Mouse (Mus musculus) urinary bladder, postnatal 36 days (tissue): Measurements from ENCODE around the gene Bin2.
"Not testable (repeated sequence)": the region's sequence is repeated elsewhere in the genome, so short reads cannot be mapped to it uniquely, and the experiment has no call there.

Experiments
- DNase-seq, 2 experiments: peaks; one replicate each; pipeline ENCODE4 v3.0.0; 2022; ENCODE audit warnings: low spot score in 2 of 2, mixed read lengths in 1 of 2

Gene Bin2

DNA sequence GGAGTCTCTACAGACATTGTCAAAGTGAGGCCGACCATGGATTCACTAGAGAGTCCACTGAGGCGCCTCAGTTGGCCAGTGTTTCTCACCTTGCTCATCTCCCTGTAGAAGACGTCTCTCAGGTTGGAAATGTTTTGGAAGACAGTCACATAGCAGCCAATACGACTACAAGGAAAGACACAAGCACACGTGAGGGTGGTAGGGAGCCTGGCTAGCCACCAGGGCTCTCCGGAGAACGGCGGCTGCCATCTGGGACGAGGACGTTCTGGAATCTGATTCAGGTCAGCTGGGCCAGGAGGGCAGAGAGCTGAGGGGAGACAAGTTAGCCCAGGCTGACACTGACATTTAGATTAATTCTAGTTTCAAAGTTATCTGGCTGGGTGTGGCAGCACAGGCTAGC is 19.2 kb downstream of the Bin2 start:
- DNase-seq = no peak

- DNase-seq = no peak
Measured at GRCm38 (mm10) chr15:100646161-100646560, 23.2 kb downstream of the Bin2 start.

DNA sequence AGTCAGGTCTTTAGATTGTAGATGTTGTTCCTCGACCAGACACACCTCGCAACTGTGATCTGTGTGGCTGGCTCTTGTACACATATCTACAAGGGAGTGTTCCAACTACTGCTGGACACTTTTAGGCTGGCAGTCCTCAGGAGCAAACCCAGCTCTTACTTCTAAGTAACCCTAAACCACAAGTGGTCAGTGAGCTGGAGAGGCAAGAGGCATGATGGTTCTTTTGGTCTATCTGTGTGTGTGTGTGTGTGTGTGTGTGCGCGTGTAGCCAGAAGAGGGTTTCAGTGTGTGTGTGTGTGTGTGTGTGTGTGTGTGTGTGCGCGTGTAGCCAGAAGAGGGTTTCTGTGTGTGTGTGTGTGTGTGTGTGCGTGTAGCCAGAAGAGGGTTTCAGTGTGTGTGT is 26.9 kb downstream of the Bin2 start:
- DNase-seq = no peak

- DNase-seq = no peak
Measured at GRCm38 (mm10) chr15:100641226-100641810, 28.0 kb downstream of the Bin2 start.

GRCm38 (mm10) chr15:100639972-100640750 is 29.2 kb downstream of the Bin2 start:
- DNase-seq = peak in 1 of 2 experiments; percentile 32

DNA sequence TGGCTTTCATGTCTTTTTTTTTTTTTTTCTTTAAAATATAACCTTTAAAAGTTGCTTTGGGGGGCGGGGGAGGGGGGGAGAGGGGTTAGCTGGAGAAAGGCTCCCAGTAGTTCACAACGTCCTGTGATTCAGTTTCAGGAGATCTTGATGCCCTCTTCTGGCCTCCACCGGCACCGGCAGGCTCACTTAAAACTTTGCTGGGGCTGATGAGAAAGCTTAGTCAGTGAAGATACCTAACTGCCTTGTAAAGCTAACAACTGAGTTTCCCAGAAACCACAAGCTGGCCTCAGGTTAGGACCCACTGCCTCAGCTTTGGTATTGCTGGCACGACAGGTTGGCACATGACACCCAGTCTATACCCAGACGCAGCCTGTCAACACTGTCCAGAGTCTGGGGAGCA is 31.7 kb downstream of the Bin2 start:
- DNase-seq = peak in 1 of 2 experiments; percentile 53

- DNase-seq = peak; percentile 46 to 60
Measured at GRCm38 (mm10) chr15:100636700-100637501, 32.5 kb downstream of the Bin2 start, which contains the start of gene Smagp. Gene Smagp, minus strand, starts transcription at chr15:100636940.

- no peak for DNase-seq
Measured at GRCm38 (mm10) chr15:100635851-100636645, 33.3 kb downstream of the Bin2 start.

DNA sequence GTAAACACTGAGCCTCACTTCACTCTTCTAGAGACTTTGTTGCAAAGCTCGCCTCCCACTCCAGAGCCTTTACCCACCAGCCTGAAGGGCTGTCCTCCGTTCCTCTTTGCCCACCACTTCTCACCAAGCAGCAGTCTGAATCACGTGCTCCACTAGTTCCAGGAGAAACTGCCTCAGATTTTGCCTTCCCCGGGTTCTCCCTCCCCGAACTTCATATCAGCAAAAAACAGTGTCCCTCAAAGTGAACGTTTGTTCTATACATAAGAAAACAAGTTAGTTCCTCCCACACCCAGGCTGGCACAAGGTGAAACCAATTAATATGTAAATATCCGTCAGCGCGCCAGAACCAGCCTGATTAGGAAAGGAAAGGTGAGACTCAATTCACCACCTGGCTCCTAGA is 34.1 kb downstream of the Bin2 start:
- DNase-seq = no peak

DNA sequence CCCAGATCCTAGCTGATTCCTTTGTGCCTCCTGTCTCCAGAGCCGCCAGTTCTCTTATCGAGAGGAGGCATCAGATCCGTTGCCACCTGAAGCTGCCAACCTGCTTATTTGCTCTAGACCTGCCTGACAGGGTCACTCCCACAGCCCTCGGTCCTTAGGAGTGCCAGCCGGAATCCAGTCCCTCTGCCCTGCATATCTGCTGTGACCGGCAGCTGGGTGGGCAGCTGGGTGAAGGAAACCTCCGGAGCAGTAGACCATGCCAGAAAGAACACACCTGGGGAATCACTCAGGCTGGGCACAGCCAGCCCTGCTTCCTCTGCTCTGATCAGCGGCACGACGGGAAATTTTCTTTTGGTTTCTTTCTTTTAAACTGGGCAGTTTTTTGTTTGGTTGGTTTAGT is 36.0 kb downstream of the Bin2 start:
- DNase-seq = no peak

DNA sequence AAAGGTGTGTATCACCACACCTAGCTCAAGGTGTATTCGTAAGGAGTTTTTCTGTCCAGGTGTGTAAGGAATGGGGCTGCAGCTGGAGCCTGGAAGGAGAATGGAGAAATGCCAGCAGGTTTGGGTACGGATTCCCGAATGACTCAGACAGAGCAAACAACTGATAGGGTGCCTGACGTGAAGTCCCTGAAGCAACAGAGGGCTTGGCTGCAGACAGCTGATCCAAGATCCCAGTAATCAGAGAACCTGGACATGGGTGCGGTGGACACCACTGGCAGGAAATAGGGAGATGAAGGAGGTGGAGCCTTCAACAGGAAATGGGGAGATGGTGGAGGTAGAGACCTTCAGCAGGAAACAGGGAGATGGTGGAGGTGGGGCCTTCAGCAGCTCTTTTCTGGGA is 37.0 kb downstream of the Bin2 start:
- DNase-seq = no peak

DNA sequence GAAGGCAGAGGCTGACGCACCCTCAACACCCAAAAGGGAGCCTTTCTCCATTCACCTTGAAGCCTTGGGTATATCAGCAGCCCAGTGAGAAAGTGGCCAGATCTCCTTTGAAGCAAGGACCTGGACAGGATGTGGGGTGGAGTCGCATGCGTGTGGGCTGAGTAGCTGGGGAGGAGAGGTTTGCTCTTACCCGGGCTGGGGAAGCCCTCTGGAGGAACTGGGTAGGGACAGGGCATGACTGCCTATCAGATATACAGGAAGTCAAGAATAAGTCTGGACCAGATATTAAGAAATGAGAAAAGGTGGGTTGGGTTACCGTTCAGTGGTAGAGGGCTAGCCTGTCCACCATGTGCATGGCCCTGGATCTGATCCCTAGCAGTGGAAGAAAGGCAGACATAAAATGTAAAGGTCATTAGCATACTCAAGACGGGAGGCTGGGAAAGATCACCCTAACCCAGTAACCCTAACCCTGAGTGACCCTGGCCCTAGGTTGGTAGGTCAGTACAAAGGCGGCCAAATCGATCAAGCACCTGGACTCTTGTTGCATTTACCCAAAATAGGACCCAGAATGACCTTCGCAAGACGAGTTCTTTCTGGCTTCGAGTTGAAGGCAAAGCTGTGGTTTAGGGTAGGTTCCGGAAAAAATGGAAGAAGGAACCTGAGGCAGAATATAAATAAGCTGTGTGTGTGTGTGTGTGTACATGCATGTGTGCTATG is 37.7 kb downstream of the Bin2 start:
- no peak for DNase-seq

- no peak for DNase-seq
Measured at GRCm38 (mm10) chr15:100630126-100630525, 39.2 kb downstream of the Bin2 start.

DNA sequence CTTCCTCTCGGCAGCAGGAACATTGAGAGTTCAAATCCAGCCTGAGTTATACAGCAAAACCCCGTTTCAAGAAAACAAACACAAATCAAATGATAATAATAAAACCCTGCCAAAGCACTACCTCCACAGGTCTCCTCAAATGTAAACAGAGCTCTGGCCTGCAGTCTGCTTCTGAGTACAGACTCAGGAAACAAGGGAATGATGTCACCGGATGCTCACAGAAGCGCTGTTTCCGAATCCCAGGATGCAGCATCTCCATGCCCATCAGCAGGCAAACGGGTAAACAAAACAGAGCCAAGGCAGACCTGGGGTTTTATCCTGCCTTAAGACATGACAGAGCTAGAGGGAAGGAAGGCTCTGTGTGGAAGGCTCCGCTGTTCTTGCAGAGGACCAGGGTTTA is 40.6 kb downstream of the Bin2 start:
- no peak for DNase-seq

GRCm38 (mm10) chr15:100627774-100628370 is 41.5 kb downstream of the Bin2 start:
- no peak for DNase-seq

- no peak for DNase-seq
Measured at GRCm38 (mm10) chr15:100627287-100627686, 42.1 kb downstream of the Bin2 start.

DNA sequence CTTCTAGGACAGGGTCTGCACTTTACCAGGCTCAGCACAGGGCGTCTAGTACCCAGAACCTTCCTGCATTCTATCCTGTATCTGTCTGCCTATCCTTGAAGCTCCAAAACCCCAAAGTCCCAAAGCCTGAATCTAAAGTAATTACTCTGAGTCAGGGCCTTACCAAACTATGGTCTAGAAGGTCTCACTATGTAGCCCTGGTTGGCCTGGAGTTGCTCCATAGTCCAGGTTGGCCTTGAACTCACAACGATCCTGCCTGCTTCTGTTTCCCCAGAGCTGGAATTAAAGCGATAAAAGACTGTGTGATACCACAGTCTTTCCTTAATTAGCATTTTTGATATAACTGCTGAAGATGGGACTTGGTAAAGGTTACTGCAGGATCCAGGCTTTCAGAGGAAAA is 44.9 kb downstream of the Bin2 start:
- no peak for DNase-seq

GRCm38 (mm10) chr15:100623754-100624153 is 45.6 kb downstream of the Bin2 start:
- no peak for DNase-seq

DNA sequence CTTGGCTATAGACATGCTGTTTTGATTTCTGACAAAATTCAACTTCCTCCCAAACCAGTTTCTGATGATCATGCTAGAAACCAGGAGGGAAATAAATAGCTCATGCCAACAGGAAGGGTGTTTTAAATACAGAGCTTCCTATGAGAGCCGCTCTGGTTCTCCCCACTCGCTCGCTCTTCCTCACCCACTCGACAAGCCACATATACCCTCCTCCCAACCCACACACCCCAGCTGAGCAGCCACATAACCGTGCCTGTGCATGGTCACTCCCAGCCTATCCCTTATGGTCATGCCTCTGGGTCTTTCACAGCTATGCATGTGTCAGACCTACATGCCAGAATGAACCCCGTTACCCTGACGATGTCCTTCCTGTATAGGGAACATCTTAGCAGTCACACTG is 47.2 kb downstream of the Bin2 start:
- no peak for DNase-seq

DNA sequence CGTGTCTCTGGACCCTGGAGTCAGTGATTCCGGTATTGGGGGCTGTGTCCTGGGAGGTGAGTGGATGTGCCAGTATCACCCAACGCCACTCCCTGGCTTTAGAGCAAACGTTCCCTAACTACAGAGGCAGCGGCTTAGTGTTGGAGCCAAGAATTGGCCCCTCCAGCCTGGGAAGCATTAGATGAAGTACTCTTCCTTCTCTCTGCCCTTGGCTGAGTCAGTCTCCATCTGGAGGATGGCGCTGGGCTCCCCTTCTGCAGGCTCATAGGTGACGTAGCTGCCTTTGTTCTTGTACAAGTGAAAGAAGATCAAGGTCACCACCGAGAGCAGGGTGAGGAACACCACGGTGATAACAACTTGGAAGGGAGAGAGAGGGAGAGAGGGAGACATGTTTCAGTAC is 47.7 kb downstream of the Bin2 start:
- DNase-seq = not testable (repeated sequence)

DNA sequence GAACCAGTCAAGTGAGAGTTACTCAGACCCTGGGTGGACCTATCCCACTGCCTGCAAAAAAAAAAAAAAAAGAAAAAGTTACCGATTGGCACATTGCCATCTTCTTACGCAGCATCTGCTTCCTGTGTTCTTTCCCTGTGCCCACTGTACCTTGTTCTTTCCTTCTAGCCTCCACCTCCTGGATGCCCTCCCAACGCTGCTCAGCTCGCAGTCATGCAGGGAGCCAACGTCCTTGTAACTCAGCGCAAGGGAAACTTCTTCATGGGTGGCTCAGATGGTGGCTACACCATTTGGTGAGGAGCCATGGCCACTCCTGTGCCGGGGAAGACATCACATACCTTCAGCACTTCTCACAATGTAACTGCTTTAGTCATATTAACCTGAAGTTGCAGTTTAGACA is 50.2 kb downstream of the Bin2 start:
- DNase-seq = no peak
